Mouse (Mus musculus) liver, embryonic 15.5 days (tissue): ENCODE data around the gene Ucp1. TPM values are rescaled to one million over a fixed set of nuclear protein-coding genes. Genes with fewer than 3 reads are reported as not detected.
"Not testable (repeated sequence)": the region's sequence is repeated elsewhere in the genome, so short reads cannot be mapped to it uniquely, and the experiment has no call there.

Source experiments
- ATAC-seq: fragments of 200-750 bp; cut with Nextera tagmentation; 2 replicates; pipeline ENCODE4 v1.8.0; 2017; ENCODE audit warnings: moderate number of reproducible peaks, mild to moderate bottlenecking, moderate library complexity; ENCODE audit not compliant: insufficient read depth
- H3K27ac ChIP-seq: fragments of 300-500 bp; sonication (generic); replicated peaks from 2 replicates; pipeline ENCODE4 v1.5.1; 2015; ENCODE audit warnings: mild to moderate bottlenecking, inconsistent platforms
- H3K27me3 ChIP-seq: fragments of 300-500 bp; sonication (generic); 2 replicates; pipeline ENCODE4 v1.6.1; 2015; ENCODE audit warnings: mild to moderate bottlenecking, inconsistent platforms
- H3K36me3 ChIP-seq: fragments of 300-500 bp; sonication (generic); replicated peaks from 2 replicates; pipeline ENCODE4 v1.6.1; 2015; ENCODE audit warnings: moderate library complexity, mild to moderate bottlenecking, inconsistent platforms
- H3K4me1 ChIP-seq: fragments of 300-500 bp; sonication (generic); replicated peaks from 2 replicates; pipeline ENCODE4 v1.6.1; 2015; ENCODE audit warnings: inconsistent platforms
- H3K4me2 ChIP-seq: fragments of 300-500 bp; sonication (generic); 2 replicates; pipeline ENCODE4 v1.6.1; 2015; ENCODE audit warnings: moderate library complexity, mild to moderate bottlenecking, inconsistent platforms
- H3K4me3 ChIP-seq: fragments of 300-500 bp; sonication (generic); replicated peaks from 2 replicates; pipeline ENCODE4 v1.5.1; 2015; ENCODE audit warnings: mild to moderate bottlenecking, inconsistent platforms
- H3K9ac ChIP-seq: fragments of 300-500 bp; sonication (generic); 2 replicates; pipeline ENCODE4 v1.6.1; 2015; ENCODE audit warnings: moderate library complexity, mild to moderate bottlenecking, inconsistent platforms
- H3K9me3 ChIP-seq: fragments of 300-500 bp; sonication (generic); replicated peaks from 2 replicates; pipeline ENCODE4 v1.6.1; 2016; ENCODE audit warnings: inconsistent platforms
- WGBS: fragments of 180-500 bp; shearing (Covaris S2); methylation state at CpG from one replicate; pipeline ENCODE4 v1.1.7; 2015; ENCODE audit warnings: mixed read lengths; ENCODE audit not compliant: insufficient replicate concordance; 5-methylcytosine and 5-hydroxymethylcytosine counted together
- polyA plus RNA-seq: library from polyadenylated mRNA; unstranded; fragments of >200 nt; fragmentation: Nextera tagmentation; extraction: Ambion mirVana; gene quantifications from 2 replicates; pipeline ENCODE4 v1.2.1, GENCODE M21; 2015

The Ucp1 gene
- polyA plus RNA-seq, 1 experiment from 2014 or later, result not detected

- Histone ChIP-seq H3K4me1 (no peaks in the 10 kb centered on the region), H3K4me3 (no peak overlapping the region), H3K36me3 (no peaks in the 10 kb centered on the region), H3K27ac (no peak overlapping the region), H3K9ac (no peak overlapping the region), H3K27me3 (peaks cover 21% of the 10 kb centered on the region), H3K4me2 (no peak overlapping the region), H3K9me3 (no peaks in the 10 kb centered on the region)
- no peak for ATAC-seq
- 61% methylated on average over 8 of the region's 8 CpGs for WGBS
Observed at GRCm38 (mm10) chr8:83285391-83285790, 4.8 kb upstream of the Ucp1 start.

- no peak overlapping the region for H3K9ac ChIP-seq
- H3K4me2 ChIP-seq, result no peak overlapping the region
- H3K4me1 ChIP-seq, result no peaks in the 10 kb centered on the region
- H3K27ac ChIP-seq, result no peak overlapping the region
- H3K27me3 ChIP-seq, result 0 out of 2 replicates have a peak, but pooled peaks cover under 1% of the 10 kb centered on the region
- H3K4me3 ChIP-seq, result no peak overlapping the region
- ATAC-seq, result no peak
- no peaks in the 10 kb centered on the region for H3K9me3 ChIP-seq
- 38% methylated on average over 4 of the region's 4 CpGs for WGBS
- no peaks in the 10 kb centered on the region for H3K36me3 ChIP-seq
Observed at GRCm38 (mm10) chr8:83297375-83297774, 7.2 kb downstream of the Ucp1 start.

GRCm38 (mm10) chr8:83300135-83300534, 10.0 kb downstream of the Ucp1 start:
- no peak overlapping the region for H3K4me3 ChIP-seq

GRCm38 (mm10) chr8:83304946-83305345, 14.8 kb downstream of the Ucp1 start:
- H3K9ac ChIP-seq, result no peak overlapping the region
- no peak for ATAC-seq
- H3K4me2 ChIP-seq, result no peak overlapping the region
- H3K4me1 ChIP-seq, result no peaks in the 10 kb centered on the region
- no peak overlapping the region for H3K4me3 ChIP-seq
- no peaks in the 10 kb centered on the region for H3K27me3 ChIP-seq
- H3K9me3 ChIP-seq, result no peaks in the 10 kb centered on the region
- no peaks in the 10 kb centered on the region for H3K36me3 ChIP-seq
- no peak overlapping the region for H3K27ac ChIP-seq
- 66% methylated on average over 1 of the region's 1 CpGs for WGBS

More at GRCm38 (mm10) chr8:83300135-83300534, 10.0 kb downstream of the Ucp1 start:
- ATAC-seq, result no peak
- Histone ChIP-seq H3K27me3 (no peaks in the 10 kb centered on the region), H3K9me3 (no peaks in the 10 kb centered on the region), H3K9ac (no peak overlapping the region), H3K27ac (no peak overlapping the region), H3K4me2 (no peak overlapping the region), H3K36me3 (no peaks in the 10 kb centered on the region), H3K4me1 (no peaks in the 10 kb centered on the region)
- 24% methylated on average over 1 of the region's 1 CpGs for WGBS

GRCm38 (mm10) chr8:83309836-83310235, 19.7 kb downstream of the Ucp1 start:
- Histone ChIP-seq H3K4me3 (no peak overlapping the region), H3K4me1 (no peaks in the 10 kb centered on the region), H3K9me3 (no peaks in the 10 kb centered on the region), H3K4me2 (no peak overlapping the region), H3K9ac (no peak overlapping the region), H3K27ac (no peak overlapping the region), H3K27me3 (no peaks in the 10 kb centered on the region), H3K36me3 (no peaks in the 10 kb centered on the region)
- 71% methylated on average over 6 of the region's 6 CpGs for WGBS
- no peak for ATAC-seq

- not testable (repeated sequence) for H3K27ac ChIP-seq, H3K4me3 ChIP-seq, H3K4me2 ChIP-seq, H3K27me3 ChIP-seq, H3K9me3 ChIP-seq, H3K9ac ChIP-seq, H3K4me1 ChIP-seq, ATAC-seq
- 73% methylated on average over 4 of the region's 4 CpGs for WGBS
- peaks cover 30% of the 10 kb centered on the region for H3K36me3 ChIP-seq
Observed at GRCm38 (mm10) chr8:83315084-83315483, 24.9 kb downstream of the Ucp1 start.

GRCm38 (mm10) chr8:83315691-83316090, 25.5 kb downstream of the Ucp1 start:
- H3K27me3 ChIP-seq, result no peaks in the 10 kb centered on the region
- H3K27ac ChIP-seq, result no peak overlapping the region
- H3K4me3 ChIP-seq, result no peak overlapping the region
- H3K36me3 ChIP-seq, result peaks cover 34% of the 10 kb centered on the region
- no peaks in the 10 kb centered on the region for H3K9me3 ChIP-seq
- no peaks in the 10 kb centered on the region for H3K4me1 ChIP-seq
- H3K4me2 ChIP-seq, result no peak overlapping the region
- no peak overlapping the region for H3K9ac ChIP-seq
- 82% methylated on average over 2 of the region's 2 CpGs for WGBS
- ATAC-seq, result no peak

GRCm38 (mm10) chr8:83320543-83320942, 30.4 kb downstream of the Ucp1 start:
- H3K27ac ChIP-seq, result no peak overlapping the region
- H3K36me3 ChIP-seq, result peaks cover 49% of the 10 kb centered on the region
- peaks cover 6% of the 10 kb centered on the region for H3K4me1 ChIP-seq
- no peak overlapping the region for H3K4me3 ChIP-seq
- H3K27me3 ChIP-seq, result no peaks in the 10 kb centered on the region
- H3K4me2 ChIP-seq, result no peak overlapping the region
- H3K9me3 ChIP-seq, result no peaks in the 10 kb centered on the region
- ATAC-seq, result no peak
- WGBS, result 76% methylated on average over 3 of the region's 3 CpGs
- no peak overlapping the region for H3K9ac ChIP-seq

- WGBS, result 80% methylated on average over 6 of the region's 6 CpGs
- Histone ChIP-seq H3K9me3 (no peaks in the 10 kb centered on the region), H3K27me3 (no peaks in the 10 kb centered on the region), H3K27ac (no peak overlapping the region), H3K9ac (no peak overlapping the region), H3K4me2 (no peak overlapping the region), H3K36me3 (peaks cover 38% of the 10 kb centered on the region), H3K4me1 (peaks cover 6% of the 10 kb centered on the region), H3K4me3 (no peak overlapping the region)
- ATAC-seq, result no peak
Observed at GRCm38 (mm10) chr8:83322374-83322773, 32.2 kb downstream of the Ucp1 start.

- H3K27ac ChIP-seq, result no peak overlapping the region
- H3K4me2 ChIP-seq, result no peak overlapping the region
- peak; percentile 61; the same call in 1 of the 2 replicates for ATAC-seq
- peaks cover 43% of the 10 kb centered on the region for H3K36me3 ChIP-seq
- 28% methylated on average over 2 of the region's 2 CpGs for WGBS
- peaks cover 6% of the 10 kb centered on the region for H3K4me1 ChIP-seq
- H3K9ac ChIP-seq, result no peak overlapping the region
- H3K4me3 ChIP-seq, result no peak overlapping the region
- no peaks in the 10 kb centered on the region for H3K9me3 ChIP-seq
- H3K27me3 ChIP-seq, result no peaks in the 10 kb centered on the region
Observed at GRCm38 (mm10) chr8:83323056-83323455, 32.9 kb downstream of the Ucp1 start.

GRCm38 (mm10) chr8:83327889-83328288, 37.7 kb downstream of the Ucp1 start:
- Histone ChIP-seq H3K27ac (no peak overlapping the region), H3K4me1 (peaks cover 12% of the 10 kb centered on the region), H3K36me3 (peaks cover 21% of the 10 kb centered on the region), H3K27me3 (no peaks in the 10 kb centered on the region), H3K9me3 (no peaks in the 10 kb centered on the region), H3K9ac (no peak overlapping the region), H3K4me3 (no peak overlapping the region), H3K4me2 (no peak overlapping the region)
- 70% methylated on average over 5 of the region's 5 CpGs for WGBS
- ATAC-seq, result no peak

- Histone ChIP-seq H3K4me2 (peak overlapping the region; percentile 94), H3K27me3 (peaks cover 12% of the 10 kb centered on the region), H3K9ac (peak overlapping the region; percentile 84), H3K4me1 (peaks cover 15% of the 10 kb centered on the region), H3K36me3 (peaks cover 21% of the 10 kb centered on the region), H3K9me3 (no peaks in the 10 kb centered on the region), H3K4me3 (peak overlapping the region; percentile 95), H3K27ac (peak overlapping the region; percentile 82)
- ATAC-seq, result no peak
- WGBS, result 7% methylated on average over 7 of the region's 7 CpGs
Observed at GRCm38 (mm10) chr8:83331567-83331898, 41.4 kb downstream of the Ucp1 start.
